ENCODE assay signal across 9 mouse cellular contexts in genomic region chr7:45102940-45103585, GRCm38 (mm10). TPM values are rescaled to one million over a fixed set of nuclear protein-coding genes. Genes with fewer than 3 reads are reported as not detected.
DNase-seq lines count a peak whose midpoint lies in the region; ATAC-seq lines count a peak whose summit lies in the region.
"Had no signal": no experiment of that assay in that cellular context is flagged by ENCODE, and none has a peak within 500 bp of the region (broad histone marks: within the 10 kb centered on the region; RNA-seq: fewer than 3 reads in every experiment).

No protein-coding gene starts in this region.

- H3K36me3 ChIP-seq in midbrain, embryonic 15.5 days (replicated peaks), result no peaks in the 10 kb centered on the region
- H3K36me3 ChIP-seq in midbrain, embryonic 13.5 days, result no peaks in the 10 kb centered on the region
- no peaks in the 10 kb centered on the region for H3K36me3 ChIP-seq in heart, embryonic 16.5 days (ENCODE audit: control insufficient read depth, insufficient read depth)
- H3K36me3 ChIP-seq in stomach, embryonic 15.5 days, result no peaks in the 10 kb centered on the region

- no peaks in the 10 kb centered on the region for H3K9me3 ChIP-seq in midbrain, embryonic 15.5 days
- no peaks in the 10 kb centered on the region for H3K9me3 ChIP-seq in midbrain, embryonic 13.5 days
- H3K9me3 ChIP-seq in heart, embryonic 16.5 days (replicated peaks; ENCODE audit: control insufficient read depth, low read length), result no peaks in the 10 kb centered on the region
- H3K9me3 ChIP-seq in stomach, embryonic 15.5 days, result no peaks in the 10 kb centered on the region

- H3K27me3 ChIP-seq in midbrain, embryonic 15.5 days (replicated peaks), result no peaks in the 10 kb centered on the region
- no peaks in the 10 kb centered on the region for H3K27me3 ChIP-seq in midbrain, embryonic 13.5 days
- no peaks in the 10 kb centered on the region for H3K27me3 ChIP-seq in heart, embryonic 16.5 days (ENCODE audit: control insufficient read depth, insufficient read depth, low read length)
- no peaks in the 10 kb centered on the region for H3K27me3 ChIP-seq in stomach, embryonic 15.5 days (replicated peaks)

- ATAC-seq in midbrain, embryonic 15.5 days (replicated peaks), result no peak
- no peak for ATAC-seq in midbrain, embryonic 13.5 days
- no peak for ATAC-seq in heart, embryonic 16.5 days (replicated peaks; ENCODE audit: extremely low read depth, insufficient read depth, low FRiP score)
- 0 out of 2 replicates have a peak, but pooled peaks have one; percentile 2 for ATAC-seq in stomach, embryonic 15.5 days (ENCODE audit: insufficient read depth, low FRiP score, low read depth)
- no peak for ATAC-seq in megakaryocyte-erythroid progenitor cell, adult 5-6 weeks (replicated peaks; ENCODE audit: low FRiP score, low TSS enrichment, poor library complexity, severe bottlenecking)

- no peaks in the 10 kb centered on the region for H3K4me1 ChIP-seq in midbrain, embryonic 15.5 days
- H3K4me1 ChIP-seq in midbrain, embryonic 13.5 days (replicated peaks), result 0 out of 2 replicates have a peak, but pooled peaks cover 4% of the 10 kb centered on the region
- H3K4me1 ChIP-seq in heart, embryonic 16.5 days (ENCODE audit: control insufficient read depth, insufficient read depth, low read length), result peaks cover 16% of the 10 kb centered on the region
- H3K4me1 ChIP-seq in stomach, embryonic 15.5 days, result peaks cover 22% of the 10 kb centered on the region

- no peak overlapping the region for H3K4me3 ChIP-seq in midbrain, embryonic 15.5 days
- no peak overlapping the region for H3K4me3 ChIP-seq in midbrain, embryonic 13.5 days (replicated peaks)
- peak overlapping the region; percentile 47 for H3K4me3 ChIP-seq in heart, embryonic 16.5 days (ENCODE audit: low read length)
- H3K4me3 ChIP-seq in stomach, embryonic 15.5 days (replicated peaks), result peak overlapping the region; percentile 44

- DNase-seq in kidney, postnatal 4 days, result peak; percentile 53 to 70
- no peak for DNase-seq in thymus, postnatal 14 days
- no peak for DNase-seq in cerebellum, postnatal 14 days

- H3K4me2 ChIP-seq in midbrain, embryonic 15.5 days, result peak overlapping the region; percentile 21
- no peak overlapping the region for H3K4me2 ChIP-seq in midbrain, embryonic 13.5 days (replicated peaks)
- peak overlapping the region; percentile 58 for H3K4me2 ChIP-seq in heart, embryonic 16.5 days (ENCODE audit: low read depth, low read length)
- H3K4me2 ChIP-seq in stomach, embryonic 15.5 days, result peak overlapping the region; percentile 59

- 78% methylated on average over 9 of the region's 9 CpGs for WGBS in midbrain, embryonic 15.5 days
- 84% methylated on average over 9 of the region's 9 CpGs for WGBS in midbrain, embryonic 13.5 days
- WGBS in heart, embryonic 16.5 days, result 70% methylated on average over 9 of the region's 9 CpGs
- 48% methylated on average over 9 of the region's 9 CpGs for WGBS in stomach, embryonic 15.5 days

- no peak overlapping the region for H3K27ac ChIP-seq in midbrain, embryonic 15.5 days
- no peak overlapping the region for H3K27ac ChIP-seq in midbrain, embryonic 13.5 days
- H3K27ac ChIP-seq in heart, embryonic 16.5 days (ENCODE audit: low read length), result peak overlapping the region; percentile 89
- peak overlapping the region; percentile 93 for H3K27ac ChIP-seq in stomach, embryonic 15.5 days

- no peak overlapping the region for H3K9ac ChIP-seq in midbrain, embryonic 15.5 days
- no peak overlapping the region for H3K9ac ChIP-seq in midbrain, embryonic 13.5 days (replicated peaks)
- peak overlapping the region; percentile 73 for H3K9ac ChIP-seq in heart, embryonic 16.5 days (ENCODE audit: low read length)
- H3K9ac ChIP-seq in stomach, embryonic 15.5 days, result peak overlapping the region; percentile 9; the same call in 1 of the 2 replicates

RNA-seq across cellular contexts. Expression of gene Fcgrt, which starts 0.6 kb away (rescaled TPM):
- polyA plus RNA-seq in midbrain, embryonic 15.5 days (2015; fragmentation: Nextera tagmentation; extraction: Ambion mirVana), result 32.0 and 36.8 TPM in 2 replicates
- polyA plus RNA-seq in midbrain, embryonic 13.5 days (2015; fragmentation: Nextera tagmentation; extraction: Ambion mirVana), result 17.6 and 18.4 TPM in 2 replicates
- polyA plus RNA-seq in heart, embryonic 16.5 days (2015; fragmentation: Nextera tagmentation; extraction: Ambion mirVana), result 56.8 and 58.2 TPM in 2 replicates
- polyA plus RNA-seq in stomach, embryonic 15.5 days (2015; fragmentation: Nextera tagmentation; extraction: Ambion mirVana), result 92.1 and 94.1 TPM in 2 replicates
- total RNA-seq in megakaryocyte-erythroid progenitor cell, adult 5-6 weeks (2014; fragmentation: Nextera tagmentation), result 0.82 TPM in 1 of 2 replicates, not detected in the other
- 1.1 and 1.8 TPM in 2 replicates for total RNA-seq in megakaryocyte-erythroid progenitor cell, adult 5-6 weeks (2017)

RNA-seq across cellular contexts. Expression of gene Rcn3, which starts 11.0 kb away (rescaled TPM):
- polyA plus RNA-seq in midbrain, embryonic 15.5 days (2015; fragmentation: Nextera tagmentation; extraction: Ambion mirVana), result 55.4 and 62.2 TPM in 2 replicates
- 57.7 and 69.8 TPM in 2 replicates for polyA plus RNA-seq in midbrain, embryonic 13.5 days (2015; fragmentation: Nextera tagmentation; extraction: Ambion mirVana)
- polyA plus RNA-seq in heart, embryonic 16.5 days (2015; fragmentation: Nextera tagmentation; extraction: Ambion mirVana), result 207 and 214 TPM in 2 replicates
- polyA plus RNA-seq in stomach, embryonic 15.5 days (2015; fragmentation: Nextera tagmentation; extraction: Ambion mirVana), result 320 and 325 TPM in 2 replicates
- total RNA-seq in megakaryocyte-erythroid progenitor cell, adult 5-6 weeks (2014; fragmentation: Nextera tagmentation), result 7.6 and 15.6 TPM in 2 replicates
- 16.7 and 23.0 TPM in 2 replicates for total RNA-seq in megakaryocyte-erythroid progenitor cell, adult 5-6 weeks (2017)

RNA-seq across cellular contexts. Expression of gene Rps11, which starts 21.2 kb away (rescaled TPM):
- 742 and 762 TPM in 2 replicates for polyA plus RNA-seq in midbrain, embryonic 15.5 days (2015; fragmentation: Nextera tagmentation; extraction: Ambion mirVana)
- 1,074 TPM in 2 replicates for polyA plus RNA-seq in midbrain, embryonic 13.5 days (2015; fragmentation: Nextera tagmentation; extraction: Ambion mirVana)
- polyA plus RNA-seq in heart, embryonic 16.5 days (2015; fragmentation: Nextera tagmentation; extraction: Ambion mirVana), result 809 and 812 TPM in 2 replicates
- 1,420 and 1,462 TPM in 2 replicates for polyA plus RNA-seq in stomach, embryonic 15.5 days (2015; fragmentation: Nextera tagmentation; extraction: Ambion mirVana)
- 3,773 and 4,118 TPM in 2 replicates for total RNA-seq in megakaryocyte-erythroid progenitor cell, adult 5-6 weeks (2014; fragmentation: Nextera tagmentation)
- 1,409 and 1,705 TPM in 2 replicates for total RNA-seq in megakaryocyte-erythroid progenitor cell, adult 5-6 weeks (2017)

RNA-seq across cellular contexts. Expression of gene Rpl13a, which starts 25.5 kb away (rescaled TPM):
- polyA plus RNA-seq in midbrain, embryonic 15.5 days (2015; fragmentation: Nextera tagmentation; extraction: Ambion mirVana), result 582 and 606 TPM in 2 replicates
- polyA plus RNA-seq in midbrain, embryonic 13.5 days (2015; fragmentation: Nextera tagmentation; extraction: Ambion mirVana), result 838 and 877 TPM in 2 replicates
- 684 and 727 TPM in 2 replicates for polyA plus RNA-seq in heart, embryonic 16.5 days (2015; fragmentation: Nextera tagmentation; extraction: Ambion mirVana)
- polyA plus RNA-seq in stomach, embryonic 15.5 days (2015; fragmentation: Nextera tagmentation; extraction: Ambion mirVana), result 1,296 and 1,308 TPM in 2 replicates
- 4,705 and 4,844 TPM in 2 replicates for total RNA-seq in megakaryocyte-erythroid progenitor cell, adult 5-6 weeks (2014; fragmentation: Nextera tagmentation)
- 4,178 and 4,889 TPM in 2 replicates for total RNA-seq in megakaryocyte-erythroid progenitor cell, adult 5-6 weeks (2017)

RNA-seq across cellular contexts. Expression of gene Gm45713, which starts 33.0 kb away (rescaled TPM):
- not detected in 2 replicates for polyA plus RNA-seq in midbrain, embryonic 15.5 days (2015; fragmentation: Nextera tagmentation; extraction: Ambion mirVana)
- polyA plus RNA-seq in midbrain, embryonic 13.5 days (2015; fragmentation: Nextera tagmentation; extraction: Ambion mirVana), result 0.24 TPM in 1 of 2 replicates, not detected in the other
- 0.34 TPM in 1 of 2 replicates, not detected in the other for polyA plus RNA-seq in heart, embryonic 16.5 days (2015; fragmentation: Nextera tagmentation; extraction: Ambion mirVana)
- 0.42 TPM in 1 of 2 replicates, not detected in the other for polyA plus RNA-seq in stomach, embryonic 15.5 days (2015; fragmentation: Nextera tagmentation; extraction: Ambion mirVana)
- not detected in 2 replicates for total RNA-seq in megakaryocyte-erythroid progenitor cell, adult 5-6 weeks (2014; fragmentation: Nextera tagmentation)
- total RNA-seq in megakaryocyte-erythroid progenitor cell, adult 5-6 weeks (2017), result 0.61 TPM in 1 of 2 replicates, not detected in the other
- total RNA-seq: left cerebral cortex, adult 18-20 months had no signal

Comparison
In these comparisons a context has a peak if more than half of its experiments do, and no peak if none do; other contexts are left out.
1. H3K27ac ChIP-seq: peak in heart, embryonic 16.5 days (single experiment) and stomach, embryonic 15.5 days (single experiment); none in midbrain, embryonic 15.5 days (single experiment) and midbrain, embryonic 13.5 days (single experiment).
2. H3K4me3 ChIP-seq: peak in heart, embryonic 16.5 days (single experiment) and stomach, embryonic 15.5 days (single experiment); none in midbrain, embryonic 15.5 days (single experiment) and midbrain, embryonic 13.5 days (single experiment).
3. H3K9ac ChIP-seq: peak in heart, embryonic 16.5 days (single experiment) and stomach, embryonic 15.5 days (single experiment); none in midbrain, embryonic 15.5 days (single experiment) and midbrain, embryonic 13.5 days (single experiment).
4. DNase-seq: peak in kidney, postnatal 4 days (2 of 2); none in thymus, postnatal 14 days (single experiment) and cerebellum, postnatal 14 days (0 of 2).